In the genomic region with DNA sequence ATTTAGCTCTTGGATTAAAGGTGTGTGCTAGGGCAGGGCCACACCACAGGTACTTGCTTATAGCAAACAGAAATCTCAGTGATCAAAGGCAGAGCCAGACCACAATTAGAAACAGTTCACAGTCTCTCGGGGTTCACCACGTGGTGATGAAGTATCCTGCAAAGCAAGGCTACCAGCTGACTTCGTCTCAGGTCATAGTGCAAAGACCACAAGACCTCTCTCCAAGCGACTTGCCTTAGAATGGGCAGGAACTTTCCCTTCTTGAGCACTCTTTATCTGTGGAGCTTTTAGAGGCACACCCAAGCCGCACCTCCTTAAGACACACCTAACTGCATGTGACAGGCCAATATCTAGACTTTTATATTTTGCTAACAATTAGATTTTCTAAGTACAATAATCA, we compare ENCODE assay signal across 15 mouse cellular contexts. TPM values are rescaled to one million over a fixed set of nuclear protein-coding genes. Genes with fewer than 3 reads are reported as not detected.
DNase-seq lines count a peak whose midpoint lies in the region; ATAC-seq and TF ChIP-seq lines count a peak whose summit lies in the region.
"Had no signal": no experiment of that assay in that cellular context is flagged by ENCODE, and none has a peak within 500 bp of the region (broad histone marks: within the 10 kb centered on the region; RNA-seq: fewer than 3 reads in every experiment).

No protein-coding gene starts in this region.

- no peaks in the 10 kb centered on the region for H3K36me3 ChIP-seq in intestine, postnatal 0 days (ENCODE audit: control insufficient read depth, insufficient read depth)
- no peaks in the 10 kb centered on the region for H3K36me3 ChIP-seq in liver, embryonic 16.5 days (ENCODE audit: control insufficient read depth, insufficient read depth)
- H3K36me3 ChIP-seq: hindbrain, embryonic 12.5 days; limb, embryonic 13.5 days; midbrain, embryonic 10.5 days had no signal

- WGBS in intestine, postnatal 0 days = 37% methylated on average over 5 of the region's 5 CpGs
- 24% methylated on average over 5 of the region's 5 CpGs for WGBS in liver, embryonic 16.5 days (ENCODE audit: insufficient replicate concordance)

- no peak overlapping the region for H3K9ac ChIP-seq in intestine, postnatal 0 days (ENCODE audit: low read depth, low read length)
- peak overlapping the region; percentile 42 for H3K9ac ChIP-seq in liver, embryonic 16.5 days (ENCODE audit: low read depth, low read length)
- H3K9ac ChIP-seq: limb, embryonic 13.5 days had no signal

- DNase-seq in kidney, adult 11 months = peak; percentile 69
- no peak for DNase-seq in kidney, postnatal 4 days
- peak; percentile 39 for DNase-seq in ES-CJ7 (ENCODE audit: low read depth, low spot score)
- no peak for DNase-seq in thymus, postnatal 4 days
- DNase-seq in spleen, postnatal 14 days (ENCODE audit: low spot score in 2 of 2) = no peak
- DNase-seq in adrenal gland, adult 8-10 months = no peak
- DNase-seq: cerebellum, adult 9-11 months; right cerebral cortex, postnatal 4 days; thymus, adult 2 months had no signal

- no peaks in the 10 kb centered on the region for H3K27me3 ChIP-seq in intestine, postnatal 0 days (replicated peaks; ENCODE audit: control insufficient read depth, insufficient read depth, low read length)
- no peaks in the 10 kb centered on the region for H3K27me3 ChIP-seq in liver, embryonic 16.5 days (ENCODE audit: control insufficient read depth, insufficient read depth, low read depth, low read length)
- H3K27me3 ChIP-seq: hindbrain, embryonic 12.5 days; limb, embryonic 13.5 days had no signal

- peak overlapping the region; percentile 18; the same call in 1 of the 2 replicates for H3K4me2 ChIP-seq in intestine, postnatal 0 days (replicated peaks; ENCODE audit: low read depth)
- H3K4me2 ChIP-seq in liver, embryonic 16.5 days (ENCODE audit: low read depth, low read length) = peak overlapping the region; percentile 56
- H3K4me2 ChIP-seq: heart, embryonic 11.5 days; hindbrain, embryonic 12.5 days; limb, embryonic 13.5 days had no signal

- no peak overlapping the region for H3K4me3 ChIP-seq in intestine, postnatal 0 days (ENCODE audit: low read depth, low read length)
- H3K4me3 ChIP-seq in liver, embryonic 16.5 days (ENCODE audit: low read depth, low read length) = peak overlapping the region; percentile 13
- H3K4me3 ChIP-seq: hindbrain, embryonic 12.5 days; limb, embryonic 13.5 days; midbrain, embryonic 10.5 days had no signal

- peaks cover 3% of the 10 kb centered on the region; the same call in 1 of the 2 replicates for H3K4me1 ChIP-seq in intestine, postnatal 0 days (replicated peaks; ENCODE audit: control insufficient read depth, insufficient read depth, low read length)
- H3K4me1 ChIP-seq in liver, embryonic 16.5 days (ENCODE audit: control insufficient read depth, low read depth, low read length) = peaks cover 43% of the 10 kb centered on the region

- TF ChIP-seq CTCF in intestine, postnatal 0 days (IDR thresholded peaks at IDR 0.05; ENCODE audit: low read depth) = no peak

- ATAC-seq in intestine, postnatal 0 days = peak; percentile 67
- ATAC-seq in liver, embryonic 16.5 days (ENCODE audit: low read depth) = peak; percentile 42

- H3K27ac ChIP-seq in intestine, postnatal 0 days (ENCODE audit: low read depth, low read length) = peak overlapping the region; percentile 43; the same call in 1 of the 2 replicates
- peak overlapping the region; percentile 62 for H3K27ac ChIP-seq in liver, embryonic 16.5 days (ENCODE audit: low read length)
- H3K27ac ChIP-seq: hindbrain, embryonic 12.5 days; limb, embryonic 13.5 days; midbrain, embryonic 10.5 days had no signal

- H3K9me3 ChIP-seq in intestine, postnatal 0 days (ENCODE audit: control insufficient read depth) = no peaks in the 10 kb centered on the region
- no peaks in the 10 kb centered on the region for H3K9me3 ChIP-seq in liver, embryonic 16.5 days (replicated peaks; ENCODE audit: control insufficient read depth, low read length)
- H3K9me3 ChIP-seq: hindbrain, embryonic 12.5 days; limb, embryonic 13.5 days; midbrain, embryonic 10.5 days had no signal

RNA-seq across cellular contexts. Expression of a gene that starts 4.0 kb away (rescaled TPM):
- polyA plus RNA-seq in intestine, postnatal 0 days (2015; fragmentation: Nextera tagmentation; extraction: Ambion mirVana) = 107 and 120 TPM in 2 replicates
- 45.5 and 51.5 TPM in 2 replicates for polyA plus RNA-seq in liver, embryonic 16.5 days (2015; fragmentation: Nextera tagmentation; extraction: Ambion mirVana)
- total RNA-seq in adrenal gland, adult 8-10 months (2022) = 10 to 100 TPM; 47.3 to 77.6 (median 60.8) TPM

RNA-seq across cellular contexts. Expression of a gene that starts 4.5 kb away (rescaled TPM):
- polyA plus RNA-seq in intestine, postnatal 0 days (2015; fragmentation: Nextera tagmentation; extraction: Ambion mirVana) = 7.3 and 8.5 TPM in 2 replicates
- 9.3 and 10.0 TPM in 2 replicates for polyA plus RNA-seq in liver, embryonic 16.5 days (2015; fragmentation: Nextera tagmentation; extraction: Ambion mirVana)
- total RNA-seq in adrenal gland, adult 8-10 months (2022) = 10 to 100 TPM; 20.1 to 34.9 (median 24.9) TPM

Comparison
In these comparisons a context has a peak if more than half of its experiments do, and no peak if none do; other contexts are left out.
1. DNase-seq: peak in kidney, adult 11 months (single experiment) and ES-CJ7 (single experiment); none in kidney, postnatal 4 days (0 of 2), thymus, postnatal 4 days (single experiment), spleen, postnatal 14 days (0 of 2) and adrenal gland, adult 8-10 months (single experiment).